Mouse (Mus musculus): Measurements from ENCODE around the gene Bloc1s6.

DNA sequence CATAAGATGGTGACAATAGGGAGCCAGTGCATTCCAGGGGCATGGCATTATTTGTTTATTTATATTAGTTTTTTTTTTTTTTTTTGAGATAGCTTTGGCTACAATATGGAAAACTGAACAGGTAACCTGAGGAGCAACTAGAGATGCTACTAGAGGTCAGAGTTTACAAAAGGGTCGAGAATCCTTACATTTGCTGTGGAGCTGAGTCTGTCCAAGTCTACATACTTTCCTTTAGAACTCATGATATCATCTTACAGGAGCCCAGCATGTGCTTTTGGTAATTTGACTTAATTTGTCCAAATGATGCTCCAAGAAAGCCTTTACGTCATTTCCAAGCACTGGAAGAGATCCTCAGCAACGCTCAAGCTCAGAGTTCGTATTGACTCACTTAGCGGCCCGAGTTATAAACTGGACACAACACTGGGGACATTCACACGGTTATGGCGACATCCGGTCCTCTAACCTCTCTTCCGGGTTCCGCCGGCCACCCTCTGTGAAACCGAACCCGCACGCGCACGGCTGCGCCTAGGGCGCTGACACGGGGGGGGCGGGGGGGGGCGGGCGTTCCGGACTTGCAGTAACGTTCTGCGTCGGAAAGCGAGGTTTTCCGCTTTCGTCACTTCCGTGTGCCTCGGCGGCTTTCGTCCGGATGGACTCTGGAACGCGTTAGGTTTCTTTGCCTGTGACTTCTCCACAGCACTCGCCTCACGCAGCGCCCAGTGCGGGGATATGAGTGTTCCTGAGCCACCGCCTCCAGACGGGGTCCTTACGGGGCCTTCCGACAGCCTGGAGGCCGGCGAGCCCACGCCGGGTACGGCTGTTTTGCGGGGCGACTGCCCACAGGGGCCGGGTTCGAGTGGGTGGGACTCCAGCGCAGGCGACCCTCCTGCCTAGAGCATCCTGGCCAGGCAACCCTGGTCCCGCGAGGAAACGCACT, at the start of gene Bloc1s6:
- TF ChIP-seq CTCF (IDR thresholded peaks at IDR 0.05; ENCODE audit: low read depth, low read length) (no peak), TAL1 (conservative IDR thresholded peaks at IDR 0.05; ENCODE audit: low read depth, low read length) (no peak), GATA1 (IDR thresholded peaks at IDR 0.05; ENCODE audit: borderline replicate concordance, low read length) (no peak), POLR2AphosphoS5 (IDR thresholded peaks at IDR 0.05; ENCODE audit: insufficient replicate concordance, low read depth, low read length) (no peak)

Measured in G1E (cell line).